Mouse (Mus musculus) adrenal gland, postnatal 10 days (tissue): Measurements from ENCODE around the gene Glis2. TPM values are rescaled to one million over a fixed set of nuclear protein-coding genes. Genes with fewer than 3 reads are reported as not detected.

Experiments used
- DNase-seq: peaks from one replicate; pipeline ENCODE4 v3.0.0; 2021; ENCODE audit warnings: mixed read lengths
- total RNA-seq, 2 experiments: library from RNA; stranded (reverse); gene quantifications; 2 replicates each; pipeline ENCODE4 v1.2.3; 2021

The Glis2 gene
- total RNA-seq, 2 experiments from 2014 or later, result 22.9 to 34.3 TPM

DNA sequence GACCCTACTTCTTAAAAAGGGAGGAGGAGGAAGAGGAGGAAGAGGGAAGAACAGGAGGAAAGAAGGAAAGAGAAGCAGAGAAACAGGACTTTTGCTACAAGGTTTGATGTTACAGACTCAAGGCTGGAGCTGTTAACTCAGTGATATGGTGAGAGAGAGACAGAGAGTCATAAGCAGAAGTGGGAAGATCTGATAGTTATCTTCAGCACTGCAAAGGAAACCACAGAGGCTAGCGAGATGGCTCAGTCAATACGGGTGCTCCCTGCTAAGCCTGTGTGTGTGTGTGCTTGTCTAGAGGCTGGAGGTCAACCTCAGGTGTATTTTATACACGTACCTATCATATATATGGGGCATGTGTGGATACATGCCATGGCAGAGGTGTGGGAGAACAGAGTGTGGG, 10.7 kb upstream of the Glis2 start:
- DNase-seq, result no peak

DNA sequence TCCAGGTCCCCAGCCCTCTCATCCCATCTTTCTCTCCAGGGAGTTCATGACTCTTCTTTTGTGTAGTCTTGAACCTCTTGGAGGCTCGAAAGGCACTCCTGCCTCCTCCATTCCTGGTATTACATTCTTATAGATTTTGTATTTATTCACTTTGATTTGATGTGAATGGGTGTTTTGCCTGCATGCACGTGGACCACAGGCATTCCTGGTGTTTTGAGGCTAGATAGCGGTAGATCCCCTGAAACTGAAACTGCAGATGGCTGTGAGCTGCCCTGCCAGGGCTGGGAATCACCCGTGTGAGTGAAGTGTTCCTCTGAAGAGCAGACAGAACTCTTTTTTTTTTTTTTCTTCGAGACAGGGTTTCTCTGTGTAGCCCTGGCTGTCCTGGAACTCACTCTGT, 10.1 kb upstream of the Glis2 start:
- DNase-seq, result no peak

- DNase-seq, result no peak
These were observed 8.6 kb upstream of the Glis2 start for GRCm38 (mm10) chr16:4585642-4586530.

GRCm38 (mm10) chr16:4586531-4587123, 7.9 kb upstream of the Glis2 start:
- peak; percentile 99 for DNase-seq

DNA sequence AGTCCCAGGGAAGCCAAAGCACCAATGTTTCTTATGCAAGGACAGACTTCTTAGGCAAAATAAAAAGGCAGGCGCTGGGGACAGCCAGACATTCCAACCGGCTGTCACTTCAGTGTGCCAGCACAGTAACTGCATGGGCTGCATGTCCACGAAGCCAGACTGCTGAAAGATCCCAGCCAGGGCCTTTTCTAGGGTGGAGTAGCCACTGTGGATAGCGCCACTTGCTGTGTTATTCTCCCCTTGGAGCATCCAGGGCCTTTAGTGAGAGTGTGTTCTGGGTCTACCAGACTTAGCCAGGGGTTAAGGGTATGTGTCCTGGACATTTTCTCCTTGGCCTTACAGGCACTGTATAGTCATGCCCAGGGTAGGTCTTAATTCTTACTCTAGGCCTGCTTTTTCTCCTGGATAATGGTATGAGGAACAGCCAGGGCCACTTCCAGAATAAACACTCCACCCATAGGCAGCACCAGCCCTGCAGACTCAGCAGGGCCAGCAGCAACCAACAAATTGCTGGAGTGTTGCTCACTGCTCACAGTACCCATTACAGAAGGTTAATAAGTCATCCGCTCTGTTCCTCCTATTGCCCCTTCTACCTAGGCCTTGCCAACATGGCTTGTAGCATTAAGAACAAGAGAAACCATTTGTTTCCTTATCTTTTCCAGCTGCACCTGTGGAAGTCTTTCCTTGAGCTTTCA, 6.8 kb upstream of the Glis2 start:
- peak; percentile 35 for DNase-seq

- DNase-seq, result no peak
These were observed 4.3 kb upstream of the Glis2 start for GRCm38 (mm10) chr16:4590236-4590635.

GRCm38 (mm10) chr16:4592909-4593875, 1.3 kb upstream of the Glis2 start:
- DNase-seq, result peak; percentile 72

GRCm38 (mm10) chr16:4594814-4595526, 457 bp downstream of the Glis2 start:
- no peak for DNase-seq

GRCm38 (mm10) chr16:4595527-4595963, 1.0 kb downstream of the Glis2 start:
- DNase-seq, result peak; percentile 72

- DNase-seq, result no peak
These were observed 1.7 kb downstream of the Glis2 start for GRCm38 (mm10) chr16:4596141-4596728.

DNA sequence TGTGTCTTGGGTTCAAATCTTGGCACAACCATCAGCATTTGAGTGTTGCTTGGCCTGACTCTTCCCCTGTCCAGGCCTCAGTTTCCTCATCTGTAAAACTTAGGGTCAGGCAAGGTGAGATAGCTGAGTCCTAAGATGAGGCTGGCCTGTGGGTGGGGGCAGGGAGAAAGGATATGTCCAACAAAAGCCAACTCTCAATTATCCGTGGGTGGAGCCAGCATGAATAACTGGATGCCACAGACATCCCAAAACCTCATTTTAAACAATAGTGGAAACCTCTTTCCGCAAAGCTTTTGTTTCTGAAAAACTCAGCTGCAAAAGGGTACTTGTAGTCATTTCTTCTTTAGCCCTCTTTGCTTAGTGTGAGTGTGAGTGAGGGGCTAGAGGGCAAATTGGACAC, 2.3 kb downstream of the Glis2 start:
- no peak for DNase-seq

GRCm38 (mm10) chr16:4597296-4597695, 2.8 kb downstream of the Glis2 start:
- DNase-seq, result no peak

- no peak for DNase-seq
These were observed 3.5 kb downstream of the Glis2 start for GRCm38 (mm10) chr16:4598041-4598440.

DNA sequence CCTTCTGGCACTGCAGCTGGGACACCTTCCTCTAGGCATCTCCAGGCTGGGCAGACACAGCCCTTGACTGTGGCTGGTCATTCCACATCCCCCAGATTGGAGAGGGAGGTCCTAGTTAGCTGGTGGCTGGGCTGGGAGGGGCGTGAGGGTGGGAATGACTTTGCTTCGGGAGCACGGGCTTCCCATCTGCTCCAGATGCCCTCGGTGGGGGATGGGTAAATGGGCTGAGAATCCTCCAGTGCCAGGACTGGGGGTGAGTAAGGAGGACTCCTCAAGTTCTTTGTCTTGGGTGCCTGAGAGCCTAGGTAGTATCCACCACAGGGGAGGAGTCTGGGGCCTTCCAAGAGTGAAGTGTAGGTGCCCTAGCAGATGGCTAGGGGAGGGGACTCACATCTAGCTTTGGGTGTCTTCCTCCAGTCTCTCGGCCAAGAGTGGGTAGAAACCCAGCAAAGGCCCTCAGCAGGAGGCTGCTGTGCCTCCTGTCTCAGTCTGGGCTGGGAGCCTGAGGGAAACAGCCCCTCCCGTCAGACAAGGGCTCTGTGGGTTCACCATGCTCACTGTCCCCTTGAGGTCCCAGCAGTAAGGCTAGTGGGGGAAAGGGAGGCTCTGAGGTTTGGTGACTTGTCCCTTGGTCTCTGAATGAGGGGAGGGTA, 4.5 kb downstream of the Glis2 start:
- no peak for DNase-seq

DNA sequence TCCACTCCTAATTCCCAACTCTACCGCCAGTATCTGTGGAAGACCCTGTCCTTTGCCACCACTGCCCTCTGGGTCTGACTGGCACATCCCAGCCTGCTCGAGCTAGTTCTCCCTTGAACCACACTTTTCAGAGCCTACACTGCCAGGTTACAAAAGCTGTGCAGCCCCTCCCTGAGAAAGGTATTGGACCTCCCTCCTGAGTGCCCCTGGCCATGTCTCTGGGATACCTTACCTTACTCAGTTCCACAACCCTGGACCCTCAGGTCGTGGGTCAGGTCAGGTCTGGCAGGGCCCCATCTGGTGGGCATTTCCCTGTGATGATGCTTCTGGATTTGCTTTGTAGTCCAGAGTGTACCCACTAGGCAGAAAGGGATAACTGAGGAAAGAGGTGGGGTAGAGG, 5.1 kb downstream of the Glis2 start:
- no peak for DNase-seq

DNA sequence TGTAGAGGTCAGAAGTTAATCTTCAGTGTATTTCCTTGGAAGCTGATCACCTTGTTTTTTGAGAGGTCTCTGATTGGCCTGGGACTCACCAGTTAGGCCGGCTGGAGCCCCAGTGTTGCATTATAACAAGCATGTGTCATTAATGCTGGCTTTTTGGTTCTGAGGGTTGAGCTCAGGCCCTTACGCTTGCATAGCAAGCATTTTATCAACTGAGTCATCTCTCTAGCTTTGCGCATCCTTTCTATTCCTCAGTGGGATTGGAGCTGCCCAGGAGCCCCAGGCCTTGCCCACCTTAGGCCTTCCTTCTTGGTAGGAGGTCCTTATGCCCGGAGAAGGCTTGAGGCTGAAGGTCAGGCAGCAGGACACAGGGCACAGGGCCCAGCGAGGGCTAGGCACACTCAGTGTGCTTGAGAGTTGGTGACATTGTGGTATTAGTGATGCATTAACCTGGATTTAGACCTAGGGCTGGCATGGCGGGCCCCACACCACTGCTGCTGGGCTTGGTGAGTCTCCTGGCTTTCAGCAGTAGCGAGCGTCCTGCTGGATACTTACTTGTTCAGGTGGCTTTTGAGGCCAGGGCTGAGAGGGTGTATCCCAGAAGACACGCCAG, 6.3 kb downstream of the Glis2 start:
- DNase-seq, result no peak

GRCm38 (mm10) chr16:4602189-4602588, 7.7 kb downstream of the Glis2 start:
- no peak for DNase-seq

GRCm38 (mm10) chr16:4602766-4603452, 8.4 kb downstream of the Glis2 start:
- DNase-seq, result no peak

GRCm38 (mm10) chr16:4603453-4603837, 8.9 kb downstream of the Glis2 start:
- no peak for DNase-seq
